Mouse (Mus musculus) neural tube, embryonic 15.5 days (tissue): ENCODE measurements around the gene Fntb. TPM values are rescaled to one million over a fixed set of nuclear protein-coding genes. Genes with fewer than 3 reads are reported as not detected.

Experiments
- ATAC-seq: fragments of 200-750 bp; cut with Nextera tagmentation; 2 replicates; pipeline ENCODE4 v1.8.0; 2017; ENCODE audit warnings: mild to moderate bottlenecking, moderate TSS enrichment, moderate library complexity; ENCODE audit not compliant: low FRiP score
- H3K27ac ChIP-seq: fragments of 300-500 bp; sonication (generic); replicated peaks from 2 replicates; pipeline ENCODE4 v1.5.1; 2015; ENCODE audit warnings: mild to moderate bottlenecking, inconsistent platforms
- H3K27me3 ChIP-seq: fragments of 300-500 bp; sonication (generic); replicated peaks from 2 replicates; pipeline ENCODE4 v1.6.1; 2015; ENCODE audit warnings: inconsistent platforms
- H3K36me3 ChIP-seq: fragments of 300-500 bp; sonication (generic); 2 replicates; pipeline ENCODE4 v1.6.1; 2015; ENCODE audit warnings: inconsistent platforms
- H3K4me1 ChIP-seq: fragments of 300-500 bp; sonication (generic); 2 replicates; pipeline ENCODE4 v1.6.1; 2015; ENCODE audit warnings: inconsistent platforms
- H3K4me2 ChIP-seq: fragments of 300-500 bp; sonication (generic); 2 replicates; pipeline ENCODE4 v1.6.1; 2015; ENCODE audit warnings: inconsistent platforms, mild to moderate bottlenecking, moderate library complexity
- H3K4me3 ChIP-seq: fragments of 300-500 bp; sonication (generic); replicated peaks from 2 replicates; pipeline ENCODE4 v1.5.1; 2015; ENCODE audit warnings: mild to moderate bottlenecking, inconsistent platforms
- H3K9ac ChIP-seq: fragments of 300-500 bp; sonication (generic); replicated peaks from 2 replicates; pipeline ENCODE4 v1.6.1; 2015; ENCODE audit warnings: mild to moderate bottlenecking, inconsistent platforms
- H3K9me3 ChIP-seq: fragments of 300-500 bp; sonication (generic); replicated peaks from 2 replicates; pipeline ENCODE4 v1.6.1; 2016; ENCODE audit warnings: inconsistent platforms
- WGBS: fragments of 180-500 bp; shearing (Covaris S2); methylation state at CpG from one replicate; pipeline ENCODE4 v1.1.7; 2015; ENCODE audit warnings: mixed read lengths; 5-methylcytosine and 5-hydroxymethylcytosine counted together
- polyA plus RNA-seq: library from polyadenylated mRNA; unstranded; fragments of >200 nt; fragmentation: Nextera tagmentation; extraction: Ambion mirVana; gene quantifications from 2 replicates; pipeline ENCODE4 v1.2.1, GENCODE M21; 2015

Fntb gene
- polyA plus RNA-seq, 1 experiment from 2014 or later, result 41.5 TPM

DNA sequence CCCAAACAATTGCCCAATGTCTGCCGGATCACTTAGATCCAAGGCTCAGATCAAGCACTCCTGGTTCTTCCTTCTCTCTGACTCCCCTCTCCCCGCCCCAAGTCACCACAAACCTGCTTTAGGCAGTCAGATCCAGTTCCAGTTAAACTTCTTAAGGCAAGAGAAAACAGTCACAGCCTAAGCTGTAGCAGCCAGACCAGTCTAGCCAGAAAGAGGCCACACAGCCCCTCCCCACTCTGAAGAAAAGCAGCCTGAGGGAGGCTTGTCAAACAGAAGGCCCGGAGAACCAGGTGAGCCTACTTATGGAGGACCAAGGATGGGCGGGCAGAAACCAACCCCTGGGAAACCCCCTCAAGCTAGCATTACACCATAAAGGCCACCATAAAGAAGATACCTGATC is 52.7 kb downstream of the Fntb start:
- Histone ChIP-seq H3K36me3 (no peaks in the 10 kb centered on the region), H3K4me1 (peaks cover 47% of the 10 kb centered on the region), H3K27me3 (no peaks in the 10 kb centered on the region), H3K4me3 (no peak overlapping the region), H3K9ac (no peak overlapping the region), H3K4me2 (no peak overlapping the region), H3K9me3 (no peaks in the 10 kb centered on the region), H3K27ac (no peak overlapping the region)
- ATAC-seq, result no peak
- WGBS, result 80% methylated on average over 4 of the region's 4 CpGs

DNA sequence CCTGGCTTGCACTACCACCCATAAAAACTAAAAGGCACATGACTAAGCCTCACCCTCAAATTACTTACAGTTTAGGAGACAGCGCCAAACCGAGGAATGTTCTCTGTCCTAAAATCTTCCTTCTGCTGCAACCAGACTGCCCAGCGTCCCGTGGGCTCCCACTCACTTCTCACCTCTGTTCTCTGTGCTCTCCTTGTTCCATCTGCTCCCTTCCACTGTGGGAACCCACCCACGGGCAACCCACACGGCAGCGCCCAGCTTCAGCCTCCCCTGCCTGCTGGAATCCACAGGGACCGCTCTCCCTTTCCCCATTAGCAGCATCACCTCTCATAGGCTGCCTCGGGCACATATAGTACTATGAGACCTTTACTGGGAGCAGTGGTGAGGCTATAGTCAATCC is 53.5 kb downstream of the Fntb start:
- Histone ChIP-seq H3K27ac (no peak overlapping the region), H3K36me3 (no peaks in the 10 kb centered on the region), H3K27me3 (no peaks in the 10 kb centered on the region), H3K4me1 (peaks cover 51% of the 10 kb centered on the region), H3K9ac (no peak overlapping the region), H3K4me2 (no peak overlapping the region), H3K9me3 (no peaks in the 10 kb centered on the region), H3K4me3 (no peak overlapping the region)
- 88% methylated on average over 9 of the region's 9 CpGs for WGBS
- no peak for ATAC-seq

DNA sequence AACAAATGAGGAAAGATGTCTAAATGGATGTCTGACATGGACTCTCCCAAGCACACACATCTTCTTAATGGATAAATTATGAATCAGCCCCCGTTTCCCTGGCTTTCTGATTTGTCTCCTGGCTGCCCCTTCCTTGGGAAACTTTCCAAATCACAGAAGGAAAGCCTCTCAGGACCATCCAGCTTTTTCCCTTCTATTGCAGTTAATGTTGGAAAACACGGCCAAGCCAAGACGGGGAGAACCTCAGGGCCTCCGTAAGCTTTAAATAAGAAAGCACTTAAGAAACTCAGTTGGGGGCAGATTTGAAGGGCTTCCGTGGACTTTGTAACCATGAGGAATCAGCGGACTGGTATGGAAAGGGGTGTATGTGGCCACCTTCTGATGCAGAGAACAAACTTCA is 54.4 kb downstream of the Fntb start:
- ATAC-seq, result no peak
- H3K9me3 ChIP-seq, result no peaks in the 10 kb centered on the region
- no peak overlapping the region for H3K9ac ChIP-seq
- H3K4me3 ChIP-seq, result no peak overlapping the region
- H3K4me2 ChIP-seq, result peak overlapping the region; percentile 80
- WGBS, result 54% methylated on average over 6 of the region's 6 CpGs
- peaks cover 50% of the 10 kb centered on the region for H3K4me1 ChIP-seq
- H3K27ac ChIP-seq, result no peak overlapping the region
- 0 out of 2 replicates have a peak, but pooled peaks cover under 1% of the 10 kb centered on the region for H3K27me3 ChIP-seq
- no peaks in the 10 kb centered on the region for H3K36me3 ChIP-seq

DNA sequence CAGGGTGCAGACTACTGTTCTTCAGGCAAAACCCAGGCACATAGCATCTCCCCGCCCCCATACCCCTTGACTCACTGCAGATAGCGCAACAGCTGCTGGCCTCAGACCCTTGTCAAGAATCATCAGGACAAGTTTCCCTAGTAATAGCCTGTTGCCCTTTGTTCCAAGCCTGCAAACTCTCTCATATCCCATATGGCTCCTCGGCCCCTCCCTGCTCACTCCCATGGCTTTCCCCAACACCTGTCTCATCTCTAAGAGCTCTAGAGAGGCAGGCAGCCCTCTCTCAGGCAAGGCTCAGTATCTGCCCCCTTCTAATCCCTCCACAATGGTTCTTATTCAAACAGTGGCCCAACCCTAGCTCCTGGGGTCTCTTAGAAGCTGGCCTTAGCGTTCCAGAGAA is 55.2 kb downstream of the Fntb start:
- Histone ChIP-seq H3K4me3 (peak overlapping the region; percentile 80; the same call in 1 of the 2 replicates), H3K27ac (no peak overlapping the region), H3K9ac (no peak overlapping the region), H3K4me1 (peaks cover 48% of the 10 kb centered on the region), H3K36me3 (no peaks in the 10 kb centered on the region), H3K27me3 (0 out of 2 replicates have a peak, but pooled peaks cover 3% of the 10 kb centered on the region), H3K4me2 (peak overlapping the region; percentile 80), H3K9me3 (no peaks in the 10 kb centered on the region)
- 63% methylated on average over 4 of the region's 4 CpGs for WGBS
- ATAC-seq, result no peak

DNA sequence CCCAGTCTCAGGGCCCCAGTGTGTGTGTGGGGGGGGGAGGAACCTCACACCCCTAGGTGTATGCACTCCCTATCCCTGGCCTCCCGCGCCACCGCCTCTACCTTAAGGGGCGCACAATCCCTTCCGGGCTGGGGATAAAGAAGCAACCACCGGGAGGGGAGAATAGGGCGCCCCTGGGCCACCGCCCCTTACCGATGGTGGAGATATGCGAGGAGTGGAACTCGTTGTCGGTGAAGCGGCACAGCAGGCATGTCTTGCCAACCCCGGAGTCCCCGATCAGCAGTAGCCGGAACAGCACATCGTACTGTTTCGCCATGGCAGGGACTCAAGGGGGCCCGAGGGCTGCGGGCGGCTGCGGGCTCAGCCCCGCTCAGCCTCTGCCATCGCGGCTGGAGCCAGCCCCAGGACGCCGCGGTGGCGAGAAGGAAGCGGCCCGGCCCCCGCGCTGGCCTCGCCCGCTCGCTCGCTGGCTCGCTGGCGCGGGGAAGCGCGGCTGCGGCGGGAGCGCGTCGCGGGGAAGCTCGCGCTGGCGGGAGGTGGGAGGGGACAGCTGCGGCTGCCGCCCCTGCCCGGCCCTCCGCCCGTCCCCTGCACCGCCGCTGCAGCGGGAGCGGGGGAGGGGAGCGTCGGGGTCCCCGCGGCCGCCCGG is 56.7 kb downstream of the Fntb start:
- H3K4me2 ChIP-seq, result peak overlapping the region; percentile 80
- peak overlapping the region; percentile 80 for H3K4me3 ChIP-seq
- H3K9me3 ChIP-seq, result no peaks in the 10 kb centered on the region
- no peaks in the 10 kb centered on the region for H3K36me3 ChIP-seq
- peak overlapping the region; percentile 85 for H3K27ac ChIP-seq
- WGBS, result 1% methylated on average over 52 of the region's 66 CpGs
- ATAC-seq, result peak; percentile 85
- H3K27me3 ChIP-seq, result 0 out of 2 replicates have a peak, but pooled peaks cover 3% of the 10 kb centered on the region
- H3K9ac ChIP-seq, result peak overlapping the region; percentile 93
- peaks cover 48% of the 10 kb centered on the region for H3K4me1 ChIP-seq

DNA sequence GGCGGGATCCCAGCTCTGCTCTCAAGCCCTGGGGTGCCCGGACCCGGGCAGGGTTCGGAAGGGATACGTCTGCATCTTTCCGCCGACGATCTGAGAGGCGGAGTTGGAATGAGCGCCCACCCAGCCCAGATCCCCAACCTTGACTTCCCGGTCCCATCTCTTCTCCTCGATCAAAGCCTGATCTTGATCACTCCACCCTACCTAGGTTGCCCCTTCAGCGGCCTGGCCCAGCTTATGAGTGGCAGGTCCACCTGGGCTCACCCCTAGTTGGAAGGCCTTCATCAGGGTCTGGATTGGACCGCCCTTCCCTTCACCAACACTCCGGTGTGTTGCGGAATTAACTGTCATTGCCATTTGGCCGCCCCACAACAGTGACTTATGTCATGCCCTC is 57.3 kb downstream of the Fntb start, which contains the start of gene Rab15:
Gene Rab15, minus strand, starts transcription at position 258 of the 391 bp plus-strand sequence.
- H3K4me2 ChIP-seq, result peak within 1 kb of the TSS; percentile 80
- H3K27ac ChIP-seq, result peak within 1 kb of the TSS; percentile 85
- H3K36me3 ChIP-seq, result no peaks in the 10 kb centered on the region
- peak within 1 kb of the TSS; percentile 93 for H3K9ac ChIP-seq
- 4% methylated on average over 16 of the region's 17 CpGs for WGBS
- 0 out of 2 replicates have a peak, but pooled peaks cover 3% of the 10 kb centered on the region for H3K27me3 ChIP-seq
- peak; percentile 32 for ATAC-seq
- H3K4me3 ChIP-seq, result peak within 1 kb of the TSS; percentile 80
- no peaks in the 10 kb centered on the region for H3K9me3 ChIP-seq
- peaks cover 47% of the 10 kb centered on the region for H3K4me1 ChIP-seq

DNA sequence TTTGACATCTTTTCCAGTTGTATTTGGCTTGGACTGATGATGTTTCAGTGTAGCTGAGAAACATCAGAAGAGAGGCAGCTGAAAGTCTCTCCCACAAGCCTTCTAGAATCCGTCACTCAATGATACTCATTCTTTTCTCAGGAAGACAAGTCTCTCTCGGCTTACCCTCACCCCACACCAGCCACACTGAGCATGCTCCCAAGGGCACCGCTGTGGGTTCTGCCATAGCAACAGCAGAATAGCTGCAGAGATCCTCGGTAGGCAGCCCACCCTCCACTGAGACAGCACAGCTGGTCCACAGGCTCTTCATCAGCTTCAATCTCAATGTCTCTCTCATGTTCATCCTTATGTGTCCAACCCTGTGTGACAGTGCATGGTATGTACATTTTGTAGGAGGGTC is 59.9 kb downstream of the Fntb start:
- Histone ChIP-seq H3K4me2 (no peak overlapping the region), H3K4me1 (peaks cover 26% of the 10 kb centered on the region), H3K27ac (no peak overlapping the region), H3K27me3 (0 out of 2 replicates have a peak, but pooled peaks cover 3% of the 10 kb centered on the region), H3K4me3 (no peak overlapping the region), H3K9ac (no peak overlapping the region), H3K9me3 (no peaks in the 10 kb centered on the region), H3K36me3 (no peaks in the 10 kb centered on the region)
- ATAC-seq, result no peak
- WGBS, result 45% methylated on average over 4 of the region's 4 CpGs

DNA sequence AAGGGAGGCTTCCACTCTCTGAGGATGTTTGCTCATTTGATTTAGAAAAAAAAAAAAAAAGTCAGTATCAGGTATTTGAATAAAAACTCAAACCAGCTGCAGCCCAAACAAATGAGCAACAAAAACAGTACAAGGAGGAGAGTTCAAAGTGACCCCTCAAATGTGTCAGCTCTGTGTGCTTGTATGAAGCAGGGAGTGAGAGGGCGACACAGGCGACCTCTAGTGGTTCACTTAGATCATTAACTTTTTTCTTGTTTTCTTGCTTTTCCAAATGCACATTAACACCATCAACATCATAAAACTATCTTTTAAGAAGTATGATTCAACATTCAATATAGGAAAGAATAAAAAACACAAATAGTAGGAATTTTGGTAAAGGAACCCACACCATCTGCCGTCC is 67.3 kb downstream of the Fntb start:
- no peak for ATAC-seq
- Histone ChIP-seq H3K27ac (no peak overlapping the region), H3K9me3 (no peaks in the 10 kb centered on the region), H3K36me3 (no peaks in the 10 kb centered on the region), H3K4me2 (no peak overlapping the region), H3K9ac (no peak overlapping the region), H3K27me3 (no peaks in the 10 kb centered on the region), H3K4me1 (no peaks in the 10 kb centered on the region), H3K4me3 (no peak overlapping the region)
- WGBS, result 7% methylated on average over 3 of the region's 3 CpGs

DNA sequence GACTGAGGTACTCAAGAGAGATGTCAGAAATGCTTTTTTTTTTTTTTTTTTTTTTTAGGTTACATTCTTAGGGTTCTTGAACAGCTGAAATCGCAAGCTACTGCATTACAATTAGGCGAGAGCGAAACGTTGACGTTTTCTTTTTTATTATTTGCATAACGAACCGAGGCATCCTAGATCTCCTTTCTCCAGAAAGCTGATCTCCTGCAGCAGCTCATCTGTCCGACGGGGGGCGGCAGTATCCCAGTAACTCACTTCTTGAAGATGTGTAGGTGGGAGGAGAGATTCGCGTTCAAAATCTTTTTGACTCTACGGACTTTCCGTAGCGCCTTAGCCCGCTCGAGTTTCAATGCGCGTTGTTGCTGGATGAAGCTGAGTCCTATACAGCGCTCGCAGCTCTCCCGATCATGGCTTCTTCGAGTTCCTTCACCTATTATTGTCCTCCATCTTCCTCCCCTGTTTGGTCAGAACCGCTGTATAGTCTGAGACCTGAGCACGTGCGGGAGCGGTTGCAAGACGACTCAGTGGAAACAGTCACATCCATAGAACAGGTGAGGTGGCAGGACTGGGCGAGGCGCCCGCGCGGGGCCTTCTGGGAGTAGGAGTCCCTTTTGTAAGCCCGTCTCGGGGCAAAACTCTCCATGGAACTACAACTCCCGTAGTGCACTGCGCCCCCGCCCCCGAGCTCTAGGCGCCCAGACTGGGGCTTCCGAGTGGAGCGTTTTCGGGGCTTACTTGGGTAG is 71.9 kb downstream of the Fntb start:
- Histone ChIP-seq H3K4me2 (peak overlapping the region; percentile 71), H3K27me3 (no peaks in the 10 kb centered on the region), H3K36me3 (no peaks in the 10 kb centered on the region), H3K4me1 (peaks cover 14% of the 10 kb centered on the region), H3K9ac (peak overlapping the region; percentile 81), H3K9me3 (no peaks in the 10 kb centered on the region), H3K27ac (peak overlapping the region; percentile 89), H3K4me3 (peak overlapping the region; percentile 79)
- ATAC-seq, result peak; percentile 98
- WGBS, result under 1% methylated on average over 43 of the region's 43 CpGs

DNA sequence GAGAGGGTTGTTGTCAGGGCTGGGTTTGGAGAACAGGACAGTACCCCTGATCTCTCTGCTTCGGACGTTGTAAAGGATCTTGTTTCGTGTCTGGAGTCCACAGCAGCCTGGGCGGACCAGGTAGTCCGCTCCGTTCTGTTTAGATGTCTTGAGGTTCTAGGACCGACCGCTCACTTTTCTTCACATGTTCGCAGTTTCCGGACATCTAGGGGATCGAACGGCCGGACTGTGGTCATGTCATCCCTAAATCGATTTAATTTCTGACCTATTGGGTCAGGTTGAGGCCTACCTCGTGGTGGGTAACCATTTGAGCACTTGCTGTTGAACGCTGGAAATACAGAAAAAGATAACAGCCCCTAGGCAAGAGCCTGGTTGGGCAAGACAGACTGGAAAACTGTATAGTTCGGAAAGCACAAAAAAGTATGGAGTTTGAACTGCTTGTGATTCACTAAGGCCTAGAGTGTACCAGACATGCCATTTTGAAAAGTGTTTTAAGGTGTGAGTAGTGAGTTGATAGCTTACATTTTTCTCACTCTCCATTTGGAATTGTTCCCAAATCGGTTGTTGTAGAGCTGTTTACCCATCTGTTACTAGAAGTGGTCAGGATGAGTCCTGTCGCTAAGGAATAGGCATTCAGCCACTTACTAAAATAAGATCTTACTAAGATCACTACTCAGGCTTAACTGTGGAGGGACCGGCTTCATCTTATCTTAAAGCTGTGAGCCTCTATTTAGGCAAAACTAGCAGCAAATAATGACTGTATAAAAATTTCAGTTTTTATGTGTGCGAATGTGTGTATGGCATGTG is 72.7 kb downstream of the Fntb start:
- Histone ChIP-seq H3K36me3 (no peaks in the 10 kb centered on the region), H3K4me2 (peak overlapping the region; percentile 71), H3K9ac (peak overlapping the region; percentile 81), H3K27me3 (no peaks in the 10 kb centered on the region), H3K4me1 (peaks cover 14% of the 10 kb centered on the region), H3K9me3 (no peaks in the 10 kb centered on the region), H3K4me3 (peak overlapping the region; percentile 79), H3K27ac (peak overlapping the region; percentile 89)
- ATAC-seq, result no peak
- WGBS, result 14% methylated on average over 21 of the region's 21 CpGs

DNA sequence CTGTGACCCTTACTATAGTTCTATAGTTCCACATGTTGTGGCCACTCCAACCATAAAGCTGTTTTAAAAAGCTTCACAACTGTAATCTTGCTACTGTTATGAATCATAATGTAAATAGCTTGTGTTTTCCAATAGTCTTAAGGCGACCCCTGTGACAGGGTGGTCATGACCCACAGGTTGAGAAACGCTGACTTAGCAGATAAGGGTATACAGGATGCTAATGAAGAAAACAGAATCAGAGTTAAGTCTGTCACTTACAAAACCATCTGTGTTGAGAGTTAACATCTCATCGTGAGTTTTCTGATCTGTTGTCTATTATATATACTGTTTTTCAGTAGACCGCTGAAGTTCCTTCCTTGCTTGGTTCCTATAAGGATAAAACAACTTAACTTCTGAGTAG is 73.9 kb downstream of the Fntb start:
- H3K4me3 ChIP-seq, result no peak overlapping the region
- no peak overlapping the region for H3K4me2 ChIP-seq
- H3K4me1 ChIP-seq, result peaks cover 14% of the 10 kb centered on the region
- no peak overlapping the region for H3K9ac ChIP-seq
- no peak overlapping the region for H3K27ac ChIP-seq
- ATAC-seq, result no peak
- WGBS, result 94% methylated on average over 4 of the region's 4 CpGs
- no peaks in the 10 kb centered on the region for H3K36me3 ChIP-seq
- H3K27me3 ChIP-seq, result no peaks in the 10 kb centered on the region
- H3K9me3 ChIP-seq, result no peaks in the 10 kb centered on the region
